Mouse (Mus musculus) gastrocnemius, adult 8-10 months (tissue): ENCODE results near the gene Anapc2. TPM values are rescaled to one million over a fixed set of nuclear protein-coding genes. Genes with fewer than 3 reads are reported as not detected.
A peak's percentile ranks its signal among the peaks of the same experiment; 100 is the strongest.

Source experiments
- DNase-seq, 2 experiments: peaks; one replicate each; pipeline ENCODE4 v3.0.0; 2022; ENCODE audit warnings: low spot score in 2 of 2
- total RNA-seq, 4 experiments: library from RNA; stranded (reverse); gene quantifications; 2 replicates each; pipeline ENCODE4 v1.2.4; 2022

Anapc2 gene
- 10 to 100 TPM; 30.4 to 33.4 (median 31.3) TPM for total RNA-seq

DNA sequence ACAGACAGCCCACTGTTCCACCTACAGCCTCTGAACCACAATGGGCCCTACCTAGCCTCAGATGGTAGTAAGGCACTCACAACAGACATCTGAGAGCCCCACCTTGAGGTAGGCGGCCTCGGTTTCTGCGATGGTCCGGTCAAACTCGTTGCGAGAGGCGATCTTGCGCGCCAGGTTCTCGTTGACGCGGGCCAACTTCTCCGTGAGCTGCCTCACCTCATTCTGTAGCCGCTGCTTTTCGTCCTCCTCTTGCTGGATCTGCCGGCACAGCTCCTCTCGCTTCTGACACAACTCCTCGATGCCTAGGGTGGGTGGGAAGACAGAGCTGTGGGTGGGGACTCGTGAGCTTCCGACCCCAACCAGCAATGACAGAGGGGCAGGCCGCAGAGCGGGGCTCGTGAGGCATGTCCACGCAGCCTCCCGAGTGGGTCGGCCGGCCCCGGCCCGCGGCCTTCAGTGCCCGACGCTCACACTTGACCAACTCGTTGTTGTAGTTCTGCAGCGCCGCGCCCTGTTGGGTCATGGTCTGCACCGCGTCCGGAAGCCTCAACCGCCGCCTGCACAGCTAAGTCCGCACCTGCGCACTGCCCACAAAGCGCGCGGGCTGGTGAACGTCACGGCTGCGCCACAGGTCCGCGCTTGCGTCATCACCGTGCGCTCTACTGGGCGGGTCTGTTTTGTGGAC, at the start of gene Anapc2, which contains the start of gene Ssna1:
Gene Anapc2 (plus strand): TSS at position 652 of the 685 bp plus-strand sequence.
Gene Ssna1 (minus strand): TSS at position 612 of the 685 bp plus-strand sequence.
- DNase-seq, result peak; percentile 92 to 95

DNA sequence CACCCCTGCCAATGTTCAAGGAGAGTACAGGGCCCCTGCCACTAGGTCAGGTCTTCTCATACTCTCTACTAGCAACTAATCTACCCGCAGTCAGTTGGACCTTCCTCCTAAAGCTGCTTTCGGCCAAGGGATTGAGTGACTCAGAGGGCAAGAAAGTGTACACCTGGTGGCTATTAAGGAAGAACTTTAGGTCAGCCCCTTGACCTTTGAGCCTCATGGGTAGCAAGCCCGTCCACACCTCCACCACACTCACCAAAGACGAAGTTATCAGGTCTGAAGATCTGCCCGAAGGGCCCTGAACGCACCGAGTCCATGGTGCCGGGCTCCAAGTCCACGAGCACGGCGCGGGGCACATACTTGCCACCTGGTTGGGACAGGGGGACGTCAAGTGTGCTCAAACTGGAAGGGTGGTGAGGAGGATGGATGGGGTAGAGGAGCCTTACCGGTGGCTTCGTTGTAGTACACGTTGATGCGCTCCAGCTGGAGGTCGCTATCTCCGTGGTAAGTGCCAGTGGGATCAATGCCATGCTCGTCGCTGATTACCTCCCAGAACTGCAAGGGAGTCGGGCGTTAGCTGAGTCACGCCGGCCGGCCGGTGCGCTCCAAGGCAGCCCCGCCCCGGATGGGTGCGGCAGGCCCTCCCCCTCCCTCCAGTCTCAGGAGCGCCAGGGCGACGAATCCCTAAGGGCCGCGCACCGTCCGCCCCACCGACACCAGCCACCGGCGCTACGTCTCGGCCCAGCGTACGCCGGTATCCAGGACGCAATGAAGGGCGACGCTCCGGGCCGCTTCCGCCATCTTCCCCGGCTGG, 48.4 kb upstream of the Anapc2 start:
- peak; percentile 80 to 87 for DNase-seq

DNA sequence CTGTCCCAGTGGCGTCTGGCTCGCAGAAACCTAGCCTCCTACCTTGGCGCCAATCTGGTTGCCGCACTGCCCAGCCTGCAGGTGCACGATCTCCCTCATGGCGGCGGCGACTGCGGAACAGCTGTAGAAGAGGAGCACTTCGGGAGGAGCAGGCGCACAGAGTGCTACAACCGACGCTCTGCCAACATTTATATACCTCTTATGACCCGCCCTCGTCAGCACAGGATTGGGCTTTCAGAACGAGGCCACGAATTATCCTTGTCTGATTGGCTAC, 47.8 kb upstream of the Anapc2 start, which contains the start of gene Tubb4b:
Gene Tubb4b (minus strand): TSS at position 211 of the 274 bp plus-strand sequence.
- no peak for DNase-seq

DNA sequence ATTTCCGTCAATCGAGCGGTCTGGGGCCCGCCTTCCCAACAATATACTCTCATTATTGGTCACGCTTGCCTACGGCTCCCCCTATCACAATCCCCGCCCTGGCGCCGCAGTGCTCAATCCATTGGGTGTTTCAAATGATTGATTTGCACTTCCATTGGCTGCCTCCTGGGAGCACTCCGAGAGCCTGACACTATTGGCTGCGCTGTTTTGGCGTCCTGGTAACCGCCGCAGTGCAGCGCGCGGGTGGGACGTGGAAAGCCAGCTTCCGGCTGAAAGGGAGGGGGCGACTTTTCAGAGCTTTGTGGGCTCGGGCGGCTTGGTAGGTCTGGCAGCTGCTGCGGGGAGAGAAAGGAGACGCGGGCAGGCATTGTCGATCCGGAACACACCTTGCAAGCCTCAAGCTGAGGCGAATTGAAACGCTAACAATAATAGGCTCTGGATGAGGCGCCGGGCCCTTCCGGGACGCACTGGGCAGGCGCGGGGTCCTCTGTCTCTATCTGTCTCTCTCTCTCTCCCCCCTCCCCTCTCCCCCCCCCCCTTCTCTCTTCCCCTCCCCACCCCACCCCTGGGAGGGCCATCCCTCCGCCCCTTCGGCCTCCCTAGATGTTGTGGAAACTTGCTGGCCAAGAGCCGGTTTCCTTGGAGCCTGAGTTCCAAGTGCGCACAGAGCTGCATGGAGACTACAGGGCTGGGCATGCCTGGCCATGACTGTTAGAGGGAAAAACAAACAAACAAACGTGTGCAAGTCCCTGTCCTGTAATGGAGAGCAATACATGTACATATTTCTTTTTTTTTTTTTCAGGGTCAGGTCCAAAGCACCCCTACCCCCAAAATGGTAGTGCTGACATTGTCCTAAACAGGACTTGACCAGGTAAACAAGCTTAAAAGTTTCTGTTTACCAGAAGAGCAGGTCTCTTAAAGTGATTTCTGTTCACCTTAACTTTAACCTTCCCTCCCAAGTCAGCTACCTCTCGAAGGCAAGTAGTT, 47.2 kb upstream of the Anapc2 start:
- peak; percentile 99 for DNase-seq

DNA sequence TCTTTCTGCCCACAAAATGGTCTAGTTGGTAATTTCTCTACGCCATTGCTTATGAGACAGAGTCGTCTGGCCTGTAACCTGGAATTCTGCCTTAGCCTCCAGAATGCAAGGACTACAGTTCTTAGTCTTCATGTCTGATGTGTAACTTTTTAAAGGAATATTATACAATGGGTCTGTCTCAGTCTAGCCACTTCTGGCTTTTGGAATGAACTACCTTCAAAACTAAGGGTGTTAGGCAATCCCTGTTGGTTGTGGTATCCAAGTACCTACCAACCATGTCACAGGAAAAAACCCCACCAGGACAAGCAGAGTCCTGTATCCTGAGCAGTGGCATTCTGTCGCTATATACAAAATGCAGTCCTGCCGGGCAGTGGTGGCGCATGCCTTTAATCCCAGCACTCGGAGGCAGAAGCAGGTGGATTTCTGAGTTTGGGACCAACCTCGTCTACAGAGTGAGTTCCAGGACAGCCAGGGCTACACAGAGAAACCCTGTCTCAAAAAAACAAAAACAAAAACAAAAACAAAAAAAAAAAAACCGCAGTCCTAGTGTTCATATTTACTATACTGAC, 46.4 kb upstream of the Anapc2 start:
- DNase-seq, result no peak

DNA sequence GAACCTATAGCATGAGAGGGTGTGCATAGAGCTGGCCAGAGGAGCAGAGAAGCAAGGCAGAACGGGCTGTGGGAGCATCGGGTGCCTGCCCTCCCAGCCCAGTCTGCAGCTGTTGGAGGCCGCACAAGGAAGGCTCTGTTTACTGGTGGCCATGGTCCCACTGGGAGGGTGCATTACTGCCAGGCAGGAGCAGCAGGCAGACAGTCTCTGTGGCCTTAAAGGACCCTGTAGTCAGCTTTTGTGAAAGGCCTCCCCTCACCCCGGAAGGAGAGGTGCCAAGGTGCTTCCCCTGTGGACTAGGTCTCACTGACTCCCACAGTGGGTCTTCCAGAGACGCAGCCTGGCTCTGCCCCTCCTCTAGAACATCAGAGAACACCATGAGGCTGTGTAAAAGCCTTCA, 45.4 kb upstream of the Anapc2 start:
- peak; percentile 45 to 62 for DNase-seq

DNA sequence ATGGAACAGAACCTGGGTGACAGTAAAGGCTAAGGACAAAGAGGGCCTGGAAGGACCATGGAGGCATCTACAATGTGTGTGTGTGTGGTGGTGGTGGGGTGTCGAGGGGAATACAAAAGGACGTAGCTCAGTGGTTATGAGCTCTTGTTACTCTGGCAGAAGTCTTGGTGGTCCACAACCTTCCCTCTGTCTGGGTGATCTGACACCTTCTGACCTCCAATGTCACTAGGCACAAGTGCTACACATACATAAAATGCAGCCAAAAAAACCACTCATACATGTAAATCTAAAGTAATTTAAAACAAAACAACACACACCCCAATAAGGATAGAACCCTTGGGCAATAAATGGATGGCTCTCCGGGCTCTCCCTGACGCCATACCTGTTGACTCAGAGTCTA, 44.9 kb upstream of the Anapc2 start:
- DNase-seq, result no peak

DNA sequence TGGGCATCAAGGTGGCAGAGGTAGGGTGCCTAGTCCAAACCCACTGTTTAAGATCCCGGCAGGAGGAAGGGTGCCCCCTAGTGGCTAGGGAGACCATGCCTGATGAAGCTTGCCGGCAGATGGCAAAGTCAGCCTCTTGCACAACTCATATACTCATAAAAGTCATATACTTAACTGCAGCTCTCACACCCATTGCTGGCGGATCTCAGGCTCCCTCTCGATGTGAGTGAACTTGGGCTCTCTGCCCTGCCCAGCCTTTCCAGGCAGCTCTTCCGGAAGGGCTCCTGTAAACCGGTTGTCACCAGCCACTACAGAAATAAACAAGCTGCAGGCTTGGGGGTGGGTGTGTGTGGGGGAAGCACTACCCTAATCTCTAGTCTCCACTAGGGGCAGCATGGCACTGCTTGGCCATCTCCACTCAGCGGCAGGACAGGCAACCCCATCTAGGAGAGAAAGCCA, 43.8 kb upstream of the Anapc2 start:
- DNase-seq, result peak; percentile 80 to 87

DNA sequence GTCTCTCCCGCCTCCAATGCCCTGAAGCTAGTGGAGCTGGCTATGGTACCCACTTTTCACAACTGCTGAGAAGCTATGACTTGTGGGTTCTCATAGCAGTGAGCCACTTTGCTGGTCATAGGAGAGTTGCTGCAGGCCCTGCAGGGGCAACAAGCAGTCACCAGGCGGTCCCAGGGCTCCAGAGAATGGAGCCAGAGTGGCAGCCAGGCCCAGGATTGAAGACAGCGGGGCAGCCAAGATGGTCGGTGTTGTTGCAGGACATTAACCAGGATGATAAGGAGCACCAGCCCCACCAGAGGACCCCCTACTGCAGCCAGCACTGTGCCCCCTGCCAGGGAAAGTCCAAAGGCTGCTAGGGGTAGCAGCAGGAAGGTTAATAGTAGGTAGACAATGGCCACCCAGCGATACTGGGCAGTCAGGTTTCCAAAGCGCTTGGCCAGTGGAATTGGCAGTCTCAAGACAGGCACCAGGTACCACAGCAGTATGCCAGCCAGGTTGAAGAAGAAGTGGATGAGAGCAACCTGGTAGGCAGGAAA, 43.2 kb upstream of the Anapc2 start:
- peak in 1 of 2 experiments; percentile 21 for DNase-seq

DNA sequence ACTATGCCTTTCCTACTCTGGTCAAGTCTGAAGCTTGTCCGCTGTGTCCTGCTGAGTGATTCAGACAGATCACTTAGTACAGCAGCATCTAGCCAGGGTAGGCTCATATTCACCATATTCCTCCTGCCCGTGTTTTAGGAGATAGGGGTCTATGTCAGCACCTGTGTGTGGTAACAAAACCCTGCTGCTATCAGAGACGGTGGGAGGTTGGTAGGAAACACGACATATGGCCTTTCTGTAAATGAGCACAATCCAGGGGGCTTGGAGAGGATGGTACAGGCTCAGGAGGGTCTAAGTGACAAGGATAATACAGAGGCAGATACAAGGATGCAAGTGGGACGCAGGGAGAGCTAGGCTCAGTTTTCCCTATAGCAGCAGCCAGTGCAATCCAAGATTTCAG, 42.7 kb upstream of the Anapc2 start:
- no peak for DNase-seq

DNA sequence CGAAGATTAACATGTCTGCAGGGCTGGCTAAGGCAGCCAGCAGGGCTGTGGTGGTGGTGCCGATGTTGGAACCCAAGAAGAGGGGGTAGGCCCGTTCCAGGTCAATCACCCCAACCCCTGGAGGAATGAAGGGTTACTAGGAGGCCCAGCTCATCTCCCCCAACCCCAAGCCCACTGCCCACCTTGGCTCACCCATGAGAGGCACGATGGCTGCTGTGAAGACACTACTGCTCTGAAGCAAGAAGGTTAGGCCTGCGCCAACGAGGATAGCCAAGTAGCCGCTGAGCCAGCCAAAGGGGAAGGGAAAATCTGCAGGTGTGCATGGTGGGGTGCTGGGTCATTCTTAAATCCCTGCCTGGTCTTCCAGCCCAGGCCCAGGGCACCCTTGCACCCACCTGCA, 41.7 kb upstream of the Anapc2 start:
- DNase-seq, result no peak

DNA sequence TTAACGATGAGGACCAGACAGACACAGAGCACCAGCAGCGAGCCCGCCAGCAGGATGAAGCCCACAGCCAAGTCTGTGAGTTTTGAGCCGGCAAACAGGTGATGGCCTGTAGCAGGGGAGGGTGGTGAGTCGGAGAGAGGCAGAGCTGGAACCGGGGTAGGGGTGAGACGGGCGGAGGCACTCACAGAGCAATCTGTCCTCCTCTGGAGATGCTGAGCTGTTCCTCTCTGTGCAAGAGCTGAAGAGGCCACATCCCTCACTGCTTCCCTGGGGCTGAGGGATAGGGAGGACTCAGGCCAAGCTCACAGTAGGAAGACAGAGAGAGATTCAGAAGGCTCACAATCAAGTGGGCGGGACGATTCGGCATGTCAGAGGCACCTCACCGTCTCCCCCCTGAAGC, 41.2 kb upstream of the Anapc2 start:
- no peak for DNase-seq

DNA sequence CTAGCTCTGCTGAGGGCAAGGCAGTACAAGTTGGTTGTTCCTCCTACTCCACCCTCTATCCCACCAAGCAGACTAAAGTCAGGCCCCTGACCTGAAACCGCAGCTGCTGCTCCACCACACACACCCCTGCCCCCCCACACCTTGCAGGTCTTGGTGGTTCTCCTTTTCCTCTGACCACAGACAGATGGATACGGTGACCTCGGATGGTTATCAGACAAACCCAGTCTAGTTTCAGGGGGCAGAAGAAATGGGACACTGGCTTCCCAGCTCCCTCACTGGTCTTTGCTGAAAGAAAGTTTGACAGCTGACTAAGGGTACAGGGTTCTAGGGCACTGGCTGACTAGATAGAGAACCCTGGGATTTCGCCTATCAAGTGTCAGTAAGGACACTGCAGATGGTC, 38.9 kb upstream of the Anapc2 start:
- no peak for DNase-seq

DNA sequence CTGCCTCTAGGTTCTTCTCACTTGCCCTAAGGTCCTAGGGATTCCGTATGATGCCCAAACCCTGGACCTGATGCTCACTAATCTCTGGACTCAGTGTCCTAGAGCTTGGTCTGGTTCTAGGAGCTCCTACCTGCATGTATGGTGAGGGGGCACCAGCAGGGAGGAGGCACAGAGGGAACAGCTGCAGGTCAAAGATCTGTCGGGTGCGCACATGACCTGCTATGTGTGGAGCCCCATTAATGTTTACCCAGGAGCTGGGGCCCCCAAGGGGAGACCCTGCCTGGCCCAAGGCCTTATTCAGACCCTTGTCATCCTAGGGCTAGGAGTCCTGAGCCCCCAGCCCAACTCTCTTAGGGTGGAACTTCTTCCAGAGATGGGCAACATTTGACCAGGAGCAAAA, 38.2 kb upstream of the Anapc2 start, which contains the start of gene Slc34a3:
Gene Slc34a3 (minus strand): TSS at position 315 of the 400 bp plus-strand sequence.
- DNase-seq, result no peak

DNA sequence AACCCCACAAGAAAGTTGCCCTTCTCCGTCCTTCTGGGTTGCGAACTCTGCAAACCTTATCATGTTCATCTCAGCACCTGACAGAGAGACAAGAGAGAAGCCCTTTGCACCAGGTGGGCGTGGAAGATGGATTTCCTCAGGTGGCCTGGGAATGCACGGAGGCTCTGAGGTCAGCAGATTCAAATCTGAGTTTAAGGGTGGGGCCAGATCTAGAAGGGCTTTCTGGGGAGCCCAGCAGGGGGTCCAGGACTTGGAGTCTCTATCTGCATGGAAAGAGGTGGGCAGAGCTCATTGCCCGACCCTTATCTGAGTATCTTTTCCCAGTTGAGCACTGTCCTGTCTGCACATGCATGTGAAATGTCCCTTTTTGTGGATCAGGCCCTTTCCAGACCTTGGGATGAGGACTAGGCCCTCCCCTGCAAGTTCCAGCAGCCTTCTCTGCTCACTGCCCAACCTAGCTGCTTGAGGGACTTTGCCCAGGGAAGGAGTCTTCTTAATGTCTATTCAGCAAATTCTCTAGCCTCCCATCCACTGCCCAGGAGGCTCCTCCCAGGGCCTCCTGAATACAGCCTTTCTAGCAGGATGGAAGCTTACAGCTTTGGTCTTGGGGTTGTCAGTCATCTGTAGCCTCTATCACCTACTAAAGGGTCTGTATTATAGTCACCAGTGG, 37.6 kb upstream of the Anapc2 start:
- no peak for DNase-seq

DNA sequence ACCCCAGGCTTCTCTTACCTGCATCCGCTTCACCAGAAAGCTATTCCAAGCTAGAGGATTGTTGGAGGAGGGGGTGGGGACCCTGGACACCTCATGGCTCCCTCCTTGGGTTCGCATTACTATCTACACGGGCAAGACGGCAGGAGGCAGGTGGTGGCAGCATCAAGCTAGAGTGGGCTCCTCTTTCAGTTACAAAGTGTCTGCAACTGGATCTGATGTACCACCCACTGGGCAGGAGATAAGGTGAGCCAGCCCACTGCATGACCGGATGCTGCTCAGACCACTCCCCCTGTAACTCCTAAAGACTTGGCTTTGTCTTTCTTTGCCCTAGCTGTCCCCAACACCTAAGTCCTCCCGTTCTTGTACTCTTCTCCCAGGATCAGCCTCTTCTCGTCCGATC, 35.7 kb upstream of the Anapc2 start, which contains the start of gene Rnf224:
Gene Rnf224 (minus strand): TSS at position 174 of the 400 bp plus-strand sequence.
- DNase-seq, result no peak

DNA sequence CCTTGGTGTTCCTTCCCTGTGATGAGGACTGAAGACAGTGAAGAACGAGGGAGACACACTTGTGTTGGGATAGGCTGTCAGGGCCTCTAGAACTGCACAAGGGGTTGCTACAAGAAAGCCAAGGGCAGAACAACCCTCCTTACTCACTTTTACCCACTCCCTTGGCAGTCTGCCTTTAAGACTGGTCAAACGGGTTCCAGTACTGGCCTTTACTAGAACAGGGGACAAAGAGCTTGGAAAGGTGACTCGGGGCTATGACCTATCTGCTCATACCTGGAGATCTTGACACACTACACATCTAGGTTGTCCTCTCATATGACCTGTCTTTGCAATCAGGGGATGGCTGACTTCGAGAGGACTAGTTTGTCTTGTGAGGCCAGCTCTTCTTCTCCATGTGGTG, 34.8 kb upstream of the Anapc2 start:
- no peak for DNase-seq

DNA sequence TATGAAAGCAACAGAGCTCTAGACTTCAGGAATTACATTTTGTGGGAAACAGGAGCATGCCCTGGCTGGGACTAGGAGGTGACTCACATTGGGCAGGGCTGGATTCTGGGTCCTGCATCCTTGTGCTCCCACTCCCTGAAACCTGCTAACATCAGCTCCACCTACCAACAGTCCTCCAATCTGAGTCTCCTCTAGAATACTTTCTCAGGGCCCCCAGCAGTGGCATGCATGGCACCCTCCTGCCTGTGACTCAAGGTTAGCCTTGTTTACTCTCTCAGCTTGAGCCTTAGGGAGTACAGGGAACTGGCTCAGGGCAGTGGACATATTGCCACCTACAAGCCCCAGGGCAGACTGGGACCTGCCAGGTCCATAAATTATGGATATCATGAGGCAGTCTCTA, 34.2 kb upstream of the Anapc2 start:
- DNase-seq, result no peak

DNA sequence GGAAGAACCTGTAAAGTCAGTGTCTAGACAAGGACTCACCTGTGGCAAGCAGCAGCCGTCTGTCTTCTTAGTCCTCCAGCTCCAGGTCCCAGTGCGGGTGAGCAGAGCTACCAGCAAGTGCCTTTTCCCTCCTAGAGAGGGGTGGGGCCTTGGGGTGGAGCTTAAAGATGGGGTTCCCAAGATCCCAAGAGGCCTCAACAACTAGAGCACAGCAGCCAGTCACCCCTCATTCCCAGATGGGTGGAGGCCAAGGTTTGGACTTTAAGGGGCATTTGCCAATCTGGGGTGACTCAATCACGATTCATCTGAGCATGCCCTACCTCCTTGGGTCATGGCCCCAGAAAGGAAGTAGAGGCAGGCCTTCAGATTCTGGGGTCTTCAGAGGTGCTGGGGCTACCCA, 32.5 kb upstream of the Anapc2 start:
- no peak for DNase-seq

DNA sequence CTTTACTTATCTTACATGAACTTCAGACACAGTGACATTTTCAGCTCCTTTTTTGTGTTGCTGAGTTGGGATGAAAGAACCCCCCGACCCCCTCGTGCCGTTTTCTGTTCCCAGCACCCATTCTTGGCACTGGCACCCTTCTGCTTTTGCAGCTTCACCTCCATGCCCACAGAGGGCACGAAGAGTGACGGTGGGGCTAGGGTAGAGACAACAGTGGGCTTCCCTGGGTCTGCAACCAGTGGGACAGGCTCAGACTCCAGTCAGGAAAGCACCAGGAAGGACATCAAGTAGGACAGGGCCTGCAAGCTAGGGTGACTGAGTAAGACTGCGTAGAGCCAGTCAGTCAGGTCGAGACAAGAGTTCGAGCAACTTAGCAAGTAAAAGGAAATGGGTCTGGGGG, 32.0 kb upstream of the Anapc2 start:
- no peak for DNase-seq
